In the genomic region with DNA sequence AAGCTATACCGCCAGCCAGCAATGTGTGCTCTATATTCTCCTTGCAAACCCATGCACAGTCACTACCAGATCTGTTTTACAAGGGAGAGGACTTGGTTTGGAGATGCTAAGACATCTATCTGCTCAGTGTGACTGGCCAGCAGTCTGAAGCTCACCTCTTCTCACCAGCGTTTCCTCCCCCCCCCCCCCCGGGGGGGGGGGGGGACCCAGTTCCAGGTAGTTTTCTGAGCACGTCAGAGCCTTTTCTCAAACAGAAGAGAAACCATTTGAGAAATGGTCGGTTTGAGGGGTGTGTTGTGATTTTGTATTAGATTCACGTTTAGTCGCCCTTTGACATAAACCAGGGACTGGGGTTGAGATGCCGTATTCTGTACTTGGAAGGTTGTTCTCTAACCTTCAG, we compare ENCODE assay signal across 9 mouse cellular contexts. TPM values are rescaled to one million over a fixed set of nuclear protein-coding genes. Genes with fewer than 3 reads are reported as not detected.
DNase-seq lines count a peak whose midpoint lies in the region; ATAC-seq and TF ChIP-seq lines count a peak whose summit lies in the region.
"Had no signal": no experiment of that assay in that cellular context is flagged by ENCODE, and none has a peak within 500 bp of the region (broad histone marks: within the 10 kb centered on the region; RNA-seq: fewer than 3 reads in every experiment).

No protein-coding gene starts in this region.

- WGBS in intestine, embryonic 14.5 days, result 47% methylated on average over 8 of the region's 8 CpGs
- WGBS in intestine, postnatal 0 days, result 58% methylated on average over 8 of the region's 8 CpGs
- 61% methylated on average over 8 of the region's 8 CpGs for WGBS in liver, embryonic 13.5 days (ENCODE audit: insufficient replicate concordance)
- WGBS in hindbrain, embryonic 14.5 days, result 77% methylated on average over 8 of the region's 8 CpGs

- no peak for ATAC-seq in intestine, embryonic 14.5 days (replicated peaks; ENCODE audit: low FRiP score, low TSS enrichment, low read depth)
- ATAC-seq in intestine, postnatal 0 days, result no peak
- no peak for ATAC-seq in liver, embryonic 13.5 days (ENCODE audit: low read depth)
- ATAC-seq in hindbrain, embryonic 14.5 days (ENCODE audit: low FRiP score), result no peak

- H3K9me3 ChIP-seq in intestine, embryonic 14.5 days (ENCODE audit: control insufficient read depth, low read length), result no peaks in the 10 kb centered on the region
- no peaks in the 10 kb centered on the region for H3K9me3 ChIP-seq in intestine, postnatal 0 days (ENCODE audit: control insufficient read depth)
- H3K9me3 ChIP-seq in liver, embryonic 13.5 days (replicated peaks), result no peaks in the 10 kb centered on the region
- H3K9me3 ChIP-seq in hindbrain, embryonic 14.5 days (ENCODE audit: control insufficient read depth, low read length), result no peaks in the 10 kb centered on the region

- H3K27ac ChIP-seq in intestine, embryonic 14.5 days (ENCODE audit: low read depth), result peak overlapping the region; percentile 97
- H3K27ac ChIP-seq in intestine, postnatal 0 days (ENCODE audit: low read depth, low read length), result no peak overlapping the region
- peak overlapping the region; percentile 94 for H3K27ac ChIP-seq in bone marrow macrophage, adult 2 months (ENCODE audit: insufficient read depth, low read depth, low read length)
- H3K27ac ChIP-seq in liver, embryonic 13.5 days, result peak overlapping the region; percentile 100
- no peak overlapping the region for H3K27ac ChIP-seq in hindbrain, embryonic 14.5 days

- H3K27me3 ChIP-seq in intestine, embryonic 14.5 days (replicated peaks; ENCODE audit: control insufficient read depth, insufficient read depth, low read length), result no peaks in the 10 kb centered on the region
- no peaks in the 10 kb centered on the region for H3K27me3 ChIP-seq in intestine, postnatal 0 days (replicated peaks; ENCODE audit: control insufficient read depth, insufficient read depth, low read length)
- H3K27me3 ChIP-seq in liver, embryonic 13.5 days, result no peaks in the 10 kb centered on the region
- no peaks in the 10 kb centered on the region for H3K27me3 ChIP-seq in hindbrain, embryonic 14.5 days (ENCODE audit: control insufficient read depth, insufficient read depth, low read length)

- H3K9ac ChIP-seq in intestine, embryonic 14.5 days (ENCODE audit: low read length), result no peak overlapping the region
- H3K9ac ChIP-seq in intestine, postnatal 0 days (ENCODE audit: low read depth, low read length), result no peak overlapping the region
- H3K9ac ChIP-seq in liver, embryonic 13.5 days, result peak overlapping the region; percentile 87
- H3K9ac ChIP-seq in hindbrain, embryonic 14.5 days, result no peak overlapping the region

- TF ChIP-seq POLR2A in bone marrow macrophage, adult 2 months (IDR thresholded peaks at IDR 0.05; ENCODE audit: borderline replicate concordance, low read depth, low read length), result no peak

- no peaks in the 10 kb centered on the region for H3K36me3 ChIP-seq in intestine, embryonic 14.5 days (ENCODE audit: control insufficient read depth, insufficient read depth, low read length)
- H3K36me3 ChIP-seq in intestine, postnatal 0 days (ENCODE audit: control insufficient read depth, insufficient read depth), result no peaks in the 10 kb centered on the region
- no peaks in the 10 kb centered on the region for H3K36me3 ChIP-seq in liver, embryonic 13.5 days
- no peaks in the 10 kb centered on the region for H3K36me3 ChIP-seq in hindbrain, embryonic 14.5 days (replicated peaks; ENCODE audit: control insufficient read depth, insufficient read depth)

- H3K4me1 ChIP-seq in intestine, embryonic 14.5 days (replicated peaks; ENCODE audit: control insufficient read depth, insufficient read depth, low read length), result peaks cover 55% of the 10 kb centered on the region
- H3K4me1 ChIP-seq in intestine, postnatal 0 days (replicated peaks; ENCODE audit: control insufficient read depth, insufficient read depth, low read length), result peaks cover 32% of the 10 kb centered on the region
- H3K4me1 ChIP-seq in bone marrow macrophage, adult 2 months (ENCODE audit: control insufficient read depth, insufficient read depth, low read length), result peaks cover 43% of the 10 kb centered on the region
- peaks cover 93% of the 10 kb centered on the region for H3K4me1 ChIP-seq in liver, embryonic 13.5 days (replicated peaks)
- peaks cover 22% of the 10 kb centered on the region for H3K4me1 ChIP-seq in hindbrain, embryonic 14.5 days (replicated peaks; ENCODE audit: control insufficient read depth, insufficient read depth, low read length)

- DNase-seq in intestine, embryonic 14.5 days (ENCODE audit: low spot score), result no peak
- peak; percentile 45 for DNase-seq in CD4-positive, CD25-positive, alpha-beta regulatory T cell, adult 2 months (ENCODE audit: low read depth, low spot score)
- DNase-seq in liver, embryonic 13.5 days, result no peak
- no peak for DNase-seq in ovary, adult 18-20 months (ENCODE audit: low spot score)
- no peak for DNase-seq in hindbrain, embryonic 14.5 days (ENCODE audit: low spot score)
- DNase-seq: gastrocnemius, adult 2 months; retina, postnatal 1 day had no signal

- H3K4me2 ChIP-seq in intestine, embryonic 14.5 days (ENCODE audit: low read length), result no peak overlapping the region
- H3K4me2 ChIP-seq in intestine, postnatal 0 days (replicated peaks; ENCODE audit: low read depth), result no peak overlapping the region
- H3K4me2 ChIP-seq in liver, embryonic 13.5 days, result peak overlapping the region; percentile 91
- no peak overlapping the region for H3K4me2 ChIP-seq in hindbrain, embryonic 14.5 days (replicated peaks)

- TF ChIP-seq CTCF in intestine, postnatal 0 days (IDR thresholded peaks at IDR 0.05; ENCODE audit: low read depth), result no peak
- no peak for TF ChIP-seq CTCF in bone marrow macrophage, adult 2 months (IDR thresholded peaks at IDR 0.05; ENCODE audit: low read depth, low read length)

- no peak overlapping the region for H3K4me3 ChIP-seq in intestine, embryonic 14.5 days (ENCODE audit: low read depth, low read length)
- H3K4me3 ChIP-seq in intestine, postnatal 0 days (ENCODE audit: low read depth, low read length), result no peak overlapping the region
- no peak overlapping the region for H3K4me3 ChIP-seq in bone marrow macrophage, adult 2 months (ENCODE audit: insufficient read depth, low read length)
- H3K4me3 ChIP-seq in liver, embryonic 13.5 days (replicated peaks), result no peak overlapping the region
- H3K4me3 ChIP-seq in hindbrain, embryonic 14.5 days (replicated peaks; ENCODE audit: low read length), result no peak overlapping the region

RNA-seq across cellular contexts. Expression of a gene that starts 19.2 kb away (rescaled TPM):
- 450 and 457 TPM in 2 replicates for polyA plus RNA-seq in intestine, embryonic 14.5 days (2014; fragmentation: Nextera tagmentation; extraction: Ambion mirVana)
- polyA plus RNA-seq in intestine, postnatal 0 days (2015; fragmentation: Nextera tagmentation; extraction: Ambion mirVana), result 175 and 180 TPM in 2 replicates
- polyA plus RNA-seq in bone marrow macrophage, adult 2 months (2012; ENCODE audit: insufficient read depth, insufficient read length, missing spikeins), result 89.1 and 95.0 TPM in 2 replicates
- 387 and 400 TPM in 2 replicates for polyA plus RNA-seq in liver, embryonic 13.5 days (2015; fragmentation: Nextera tagmentation; extraction: Ambion mirVana)
- polyA plus RNA-seq in hindbrain, embryonic 14.5 days (2014; fragmentation: Nextera tagmentation; extraction: Ambion mirVana), result 78.9 and 80.3 TPM in 2 replicates

RNA-seq across cellular contexts. Expression of a gene that starts 22.0 kb away (rescaled TPM):
- polyA plus RNA-seq in intestine, embryonic 14.5 days (2014; fragmentation: Nextera tagmentation; extraction: Ambion mirVana), result 21.5 and 25.0 TPM in 2 replicates
- polyA plus RNA-seq in intestine, postnatal 0 days (2015; fragmentation: Nextera tagmentation; extraction: Ambion mirVana), result 8.3 and 9.2 TPM in 2 replicates
- polyA plus RNA-seq in bone marrow macrophage, adult 2 months (2012; ENCODE audit: insufficient read depth, insufficient read length, missing spikeins), result 23.7 and 30.1 TPM in 2 replicates
- polyA plus RNA-seq in liver, embryonic 13.5 days (2015; fragmentation: Nextera tagmentation; extraction: Ambion mirVana), result 14.4 and 14.5 TPM in 2 replicates
- 16.4 and 16.9 TPM in 2 replicates for polyA plus RNA-seq in hindbrain, embryonic 14.5 days (2014; fragmentation: Nextera tagmentation; extraction: Ambion mirVana)

Comparison
In these comparisons a context has a peak if more than half of its experiments do, and no peak if none do; other contexts are left out.
1. H3K27ac ChIP-seq: peak in intestine, embryonic 14.5 days (single experiment), bone marrow macrophage, adult 2 months (single experiment) and liver, embryonic 13.5 days (single experiment); none in intestine, postnatal 0 days (single experiment) and hindbrain, embryonic 14.5 days (single experiment).